Mouse (Mus musculus): ENCODE data around the gene Tcfl5. TPM values are rescaled to one million over a fixed set of nuclear protein-coding genes. Genes with fewer than 3 reads are reported as not detected.
A peak's percentile ranks its signal among the peaks of the same experiment; 100 is the strongest.

Tcfl5 gene
- total and polyA plus RNA-seq, 3 experiments: not detected

DNA sequence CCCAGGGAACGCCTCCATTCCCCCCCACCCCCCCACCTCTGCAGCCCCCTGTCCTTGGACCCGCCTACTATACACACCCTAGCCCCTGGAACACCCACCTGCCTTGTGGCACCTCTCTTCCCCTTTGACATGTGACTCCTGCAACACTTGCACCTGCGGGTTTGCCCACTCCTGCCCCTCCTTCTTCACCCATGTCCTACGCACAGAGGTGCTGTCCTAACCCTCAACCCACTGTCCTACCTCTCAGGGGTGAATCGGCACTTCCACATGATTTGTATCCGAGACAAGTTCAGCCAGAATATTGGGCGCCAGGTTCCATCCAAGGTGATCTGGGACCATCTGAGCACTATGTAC, 59.4 kb downstream of the Tcfl5 start:
- dilution Hi-C loops (cut with MboI; ENCODE audit: extremely low pct_ligation_motif_present, extremely low pct_unique_long_range_greater_than_20kb, low sequenced_read_pairs): no loop called here
- Histone ChIP-seq H3K9me3 (replicated peaks; ENCODE audit: low read length) (no peaks in the 10 kb centered on the region), H3K27ac (ENCODE audit: insufficient read depth, low read depth) (no peak overlapping the region), H3K27me3 (replicated peaks) (no peaks in the 10 kb centered on the region), H3K4me2 (ENCODE audit: insufficient read depth, low read depth, poor library complexity, severe bottlenecking) (peak overlapping the region; percentile 90), H3K79me2 (replicated peaks; ENCODE audit: control insufficient read depth, extremely low read depth, insufficient read depth, poor library complexity, severe bottlenecking) (peaks cover 7% of the 10 kb centered on the region; the same call in 1 of the 2 replicates), H3K36me3 (replicated peaks in 1 of 2; ENCODE audit: control insufficient read depth in 1 of 2, insufficient read depth in 1 of 2, low read length in 1 of 2) (peaks cover 15 to 41% of the 10 kb centered on the region in 2 experiments), H3K9ac (ENCODE audit: insufficient read depth, low read depth) (peak overlapping the region; percentile 90), H3K4me1 (ENCODE audit: control insufficient read depth in 1 of 2, insufficient read depth in 2 of 2) (peaks cover 12 to 37% of the 10 kb centered on the region in 2 experiments), H3K4me3 (replicated peaks in 1 of 3; ENCODE audit: low read depth in 2 of 3, low read length in 2 of 3, poor library complexity in 1 of 3) (peak overlapping the region; percentile 76 to 94 (median 88))
- no peak for DNase-seq (ENCODE audit: extremely low read depth)
- TF ChIP-seq ZC3H11A (IDR thresholded peaks at IDR 0.05; ENCODE audit: low read depth, low read length) (no peak), SIN3A (IDR thresholded peaks at IDR 0.05; ENCODE audit: low read length) (peak; percentile 33; the same call in 1 of the 2 replicates)
- in situ Hi-C loops (cut with MboI; ENCODE audit: low pct_ligation_motif_present, low pct_unique_long_range_greater_than_20kb, low sequenced_read_pairs): loop anchor here (5.0 kb wide), 1 partner anchor 199 kb away; no protein-coding TSS in a partner anchor

DNA sequence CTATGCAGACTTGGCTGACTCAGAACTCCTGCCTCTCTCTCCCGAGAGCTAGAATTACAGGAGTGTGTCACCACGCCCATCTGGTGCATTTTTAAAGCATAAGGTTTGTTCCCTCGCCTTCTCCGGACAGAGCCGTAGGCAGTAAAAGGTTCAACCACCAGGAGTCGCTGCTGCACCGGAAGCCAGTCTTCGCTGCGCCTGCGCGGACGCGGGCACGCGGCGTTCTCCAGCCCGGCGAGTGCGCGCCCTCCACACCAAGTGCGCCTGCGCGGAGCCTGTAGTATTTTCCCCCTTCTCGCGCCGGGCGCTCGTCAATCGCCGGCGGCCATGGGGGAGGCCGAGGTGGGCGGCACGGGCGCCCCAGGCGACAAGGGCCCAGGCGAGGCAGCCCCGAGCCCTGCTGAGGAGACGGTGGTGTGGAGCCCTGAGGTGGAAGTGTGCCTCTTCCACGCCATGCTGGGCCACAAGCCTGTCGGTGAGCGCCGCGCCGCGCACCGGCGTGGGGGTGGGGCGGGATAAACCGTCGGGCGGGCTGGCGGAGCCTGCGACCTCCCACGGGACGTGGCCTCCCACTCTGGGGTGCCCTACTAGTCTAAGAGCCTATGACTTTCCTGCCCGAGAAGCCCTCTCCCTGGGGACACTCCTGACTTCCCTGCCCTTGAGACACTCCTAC, 59.9 kb downstream of the Tcfl5 start:
- Histone ChIP-seq H3K27me3 (replicated peaks) (no peaks in the 10 kb centered on the region), H3K9ac (ENCODE audit: insufficient read depth, low read depth) (peak overlapping the region; percentile 90), H3K27ac (ENCODE audit: insufficient read depth, low read depth) (peak overlapping the region; percentile 64), H3K36me3 (replicated peaks in 1 of 2; ENCODE audit: control insufficient read depth in 1 of 2, insufficient read depth in 1 of 2, low read length in 1 of 2) (peaks cover 15 to 41% of the 10 kb centered on the region in 2 experiments), H3K9me3 (replicated peaks; ENCODE audit: low read length) (no peaks in the 10 kb centered on the region), H3K4me2 (ENCODE audit: insufficient read depth, low read depth, poor library complexity, severe bottlenecking) (peak overlapping the region; percentile 90), H3K4me3 (replicated peaks in 1 of 3; ENCODE audit: low read depth in 2 of 3, low read length in 2 of 3, poor library complexity in 1 of 3) (peak overlapping the region; percentile 76 to 94 (median 88)), H3K79me2 (replicated peaks; ENCODE audit: control insufficient read depth, extremely low read depth, insufficient read depth, poor library complexity, severe bottlenecking) (peaks cover 7% of the 10 kb centered on the region; the same call in 1 of the 2 replicates), H3K4me1 (ENCODE audit: control insufficient read depth in 1 of 2, insufficient read depth in 2 of 2) (peaks cover 12 to 42% of the 10 kb centered on the region in 2 experiments)
- dilution Hi-C loops (cut with MboI; ENCODE audit: extremely low pct_ligation_motif_present, extremely low pct_unique_long_range_greater_than_20kb, low sequenced_read_pairs): no loop called here
- in situ Hi-C loops (cut with MboI; ENCODE audit: low pct_ligation_motif_present, low pct_unique_long_range_greater_than_20kb, low sequenced_read_pairs): loop anchor here (5.0 kb wide), 1 partner anchor 200 kb away; no protein-coding TSS in a partner anchor
- peak; percentile 95 for DNase-seq (ENCODE audit: extremely low read depth)
- TF ChIP-seq RCOR1 (conservative IDR thresholded peaks at IDR 0.05; ENCODE audit: low read depth, low read length) (0 out of 2 replicates have a peak, but pooled peaks have one; percentile 71), MEF2A (IDR thresholded peaks at IDR 0.05; ENCODE audit: borderline replicate concordance, low read depth, low read length) (peak; percentile 77; the same call in 1 of the 2 replicates), E2F4 (IDR thresholded peaks at IDR 0.05; ENCODE audit: insufficient replicate concordance, low read depth, low read length) (peak; percentile 42; the same call in 1 of the 2 replicates), MAFK (IDR thresholded peaks at IDR 0.05; ENCODE audit: insufficient replicate concordance, low read length) (no peak), BHLHE40 (IDR thresholded peaks at IDR 0.05; ENCODE audit: low read depth, low read length) (peak; percentile 72), SIN3A (IDR thresholded peaks at IDR 0.05; ENCODE audit: low read length) (peak; percentile 89; the same call in 1 of the 2 replicates), RAD21 (IDR thresholded peaks at IDR 0.05; ENCODE audit: low read depth, low read length) (peak; percentile 55), IRF4 (IDR thresholded peaks at IDR 0.05; ENCODE audit: low read depth, low read length) (peak; percentile 74; the same call in 1 of the 2 replicates), KAT2A (IDR thresholded peaks at IDR 0.05; ENCODE audit: insufficient replicate concordance, low read length) (0 out of 2 replicates have a peak, but pooled peaks have one; percentile 41), CHD1 (IDR thresholded peaks at IDR 0.05; ENCODE audit: low read depth, low read length) (no peak), ZC3H11A (IDR thresholded peaks at IDR 0.05; ENCODE audit: low read depth, low read length) (no peak), ZMIZ1 (IDR thresholded peaks at IDR 0.05; ENCODE audit: low read depth, low read length) (peak; percentile 80), TBP (conservative IDR thresholded peaks at IDR 0.05; ENCODE audit: low read depth, low read length) (peak; percentile 87), SMC3 (IDR thresholded peaks at IDR 0.05; ENCODE audit: low read depth, low read length) (peak; percentile 86), TCF12 (IDR thresholded peaks at IDR 0.05; ENCODE audit: low read depth, low read length) (peak; percentile 77), MAX (IDR thresholded peaks at IDR 0.05; ENCODE audit: low read length) (peak; percentile 91), CTCF (conservative IDR thresholded peaks at IDR 0.05 in 1 of 2, IDR thresholded peaks at IDR 0.05 in 1 of 2; ENCODE audit: low read depth in 2 of 2, low read length in 2 of 2) (peak; percentile 70 to 97), ELF1 (IDR thresholded peaks at IDR 0.05; ENCODE audit: low read depth, low read length) (peak; percentile 94), POLR2A (IDR thresholded peaks at IDR 0.05; ENCODE audit: low read depth, low read length) (peak; percentile 89), CHD2 (IDR thresholded peaks at IDR 0.05; ENCODE audit: low read length) (peak; percentile 45; the same call in 1 of the 2 replicates), UBTF (IDR thresholded peaks at IDR 0.05; ENCODE audit: low read depth, low read length) (peak; percentile 89; the same call in 1 of the 2 replicates), NRF1 (IDR thresholded peaks at IDR 0.05; ENCODE audit: low read depth, low read length) (peak; percentile 98), NELFE (IDR thresholded peaks at IDR 0.05; ENCODE audit: low read depth, low read length) (peak; percentile 88), JUND (conservative IDR thresholded peaks at IDR 0.05; ENCODE audit: low read depth, low read length) (no peak), JUN (IDR thresholded peaks at IDR 0.05; ENCODE audit: insufficient read depth, low read depth, low read length) (0 out of 2 replicates have a peak, but pooled peaks have one; percentile 14), GABPA (IDR thresholded peaks at IDR 0.05; ENCODE audit: insufficient replicate concordance, low read depth, low read length) (no peak), HCFC1 (IDR thresholded peaks at IDR 0.05; ENCODE audit: low read depth, low read length) (peak; percentile 78), MXI1 (IDR thresholded peaks at IDR 0.05; ENCODE audit: low read depth, low read length) (peak; percentile 81), ZNF384 (IDR thresholded peaks at IDR 0.05; ENCODE audit: low read depth, low read length) (no peak; the same call in 1 of the 2 replicates), EP300 (IDR thresholded peaks at IDR 0.05; ENCODE audit: low read length) (peak; percentile 49; the same call in 1 of the 2 replicates)

All from CH12.LX (cell line).